Mouse (Mus musculus) brown adipose tissue, adult 24 weeks (tissue): ENCODE measurements around the gene Sowaha. TPM values are rescaled to one million over a fixed set of nuclear protein-coding genes. Genes with fewer than 3 reads are reported as not detected.
"Not testable (repeated sequence)": the region's sequence is repeated elsewhere in the genome, so short reads cannot be mapped to it uniquely, and the experiment has no call there.

Source experiments
- H3K27ac ChIP-seq: fragments of 200-500 bp; replicated peaks from 2 replicates; pipeline ENCODE4 v1.5.1; 2012; ENCODE audit warnings: low read depth, mild to moderate bottlenecking, low read length
- H3K4me1 ChIP-seq: fragments of 200-500 bp; 2 replicates; pipeline ENCODE4 v1.6.1; 2012; ENCODE audit warnings: low read length, mixed read lengths; ENCODE audit not compliant: control insufficient read depth, insufficient read depth, insufficient read length
- H3K4me3 ChIP-seq: fragments of 200-500 bp; 2 replicates; pipeline ENCODE4 v1.5.1; 2012; ENCODE audit warnings: low read depth, mild to moderate bottlenecking, low read length, moderate library complexity; ENCODE audit not compliant: insufficient read depth
- polyA plus RNA-seq: library from polyadenylated mRNA; stranded (reverse); fragments of >200 nt; gene quantifications from 2 replicates; pipeline ENCODE4 v1.2.4, GENCODE M21; 2012; ENCODE audit not compliant: missing spikeins, insufficient read depth, insufficient read length

Sowaha gene
- polyA plus RNA-seq, 1 experiment, result not detected

- Histone ChIP-seq H3K4me3 (no peak overlapping the region), H3K27ac (no peak overlapping the region), H3K4me1 (no peaks in the 10 kb centered on the region; the same call in none of the 2 replicates)
Measured at GRCm38 (mm10) chr11:53446183-53446582, 33.9 kb downstream of the Sowaha start.

GRCm38 (mm10) chr11:53445562-53445961 is 34.5 kb downstream of the Sowaha start:
- Histone ChIP-seq H3K4me1 (no peaks in the 10 kb centered on the region; the same call in none of the 2 replicates), H3K27ac (no peak overlapping the region), H3K4me3 (no peak overlapping the region)

GRCm38 (mm10) chr11:53443861-53444260 is 36.2 kb downstream of the Sowaha start:
- Histone ChIP-seq H3K4me1 (no peaks in the 10 kb centered on the region), H3K4me3 (no peak overlapping the region), H3K27ac (no peak overlapping the region)

- Histone ChIP-seq H3K27ac (no peak overlapping the region), H3K4me1 (no peaks in the 10 kb centered on the region), H3K4me3 (no peak overlapping the region)
Measured at GRCm38 (mm10) chr11:53441921-53442320, 38.2 kb downstream of the Sowaha start.

GRCm38 (mm10) chr11:53436338-53436737 is 43.7 kb downstream of the Sowaha start:
- Histone ChIP-seq H3K4me3 (no peak overlapping the region), H3K4me1 (no peaks in the 10 kb centered on the region), H3K27ac (no peak overlapping the region; the same call in 1 of the 2 replicates)

- no peak overlapping the region for H3K27ac ChIP-seq
- no peak overlapping the region for H3K4me3 ChIP-seq
- H3K4me1 ChIP-seq, result no peaks in the 10 kb centered on the region
Measured at GRCm38 (mm10) chr11:53435504-53435903, 44.6 kb downstream of the Sowaha start.

- Histone ChIP-seq H3K4me1 (peaks cover 3% of the 10 kb centered on the region), H3K4me3 (no peak overlapping the region)
Measured at GRCm38 (mm10) chr11:53433057-53433456, 47.0 kb downstream of the Sowaha start.

GRCm38 (mm10) chr11:53431347-53432056 is 48.6 kb downstream of the Sowaha start:
- peaks cover 3% of the 10 kb centered on the region for H3K4me1 ChIP-seq
- H3K27ac ChIP-seq, result peak overlapping the region; percentile 70
- peak overlapping the region; percentile 56 for H3K4me3 ChIP-seq

More at GRCm38 (mm10) chr11:53433057-53433456, 47.0 kb downstream of the Sowaha start:
- H3K27ac ChIP-seq, result no peak overlapping the region

GRCm38 (mm10) chr11:53430670-53431346 is 49.3 kb downstream of the Sowaha start, which contains the start of the genes Uqcrq and Gdf9:
Gene Uqcrq, minus strand, starts transcription at chr11:53430831.
Gene Gdf9, plus strand, starts transcription at chr11:53431023.
- peak within 1 kb of the TSS; percentile 96 for H3K27ac ChIP-seq
- H3K4me3 ChIP-seq, result peak within 1 kb of the TSS; percentile 85
- H3K4me1 ChIP-seq, result peaks cover 3% of the 10 kb centered on the region

GRCm38 (mm10) chr11:53430300-53430669 is 49.8 kb downstream of the Sowaha start:
- Histone ChIP-seq H3K27ac (peak overlapping the region; percentile 96), H3K4me1 (peaks cover 4% of the 10 kb centered on the region), H3K4me3 (peak overlapping the region; percentile 85)

GRCm38 (mm10) chr11:53429182-53429581 is 50.9 kb downstream of the Sowaha start:
- Histone ChIP-seq H3K4me1 (peaks cover 7% of the 10 kb centered on the region), H3K27ac (peak overlapping the region; percentile 96), H3K4me3 (peak overlapping the region; percentile 85)

GRCm38 (mm10) chr11:53428716-53429057 is 51.4 kb downstream of the Sowaha start:
- no peak overlapping the region for H3K4me3 ChIP-seq
- H3K4me1 ChIP-seq, result peaks cover 7% of the 10 kb centered on the region
- no peak overlapping the region for H3K27ac ChIP-seq

- Histone ChIP-seq H3K4me1 (peaks cover 7% of the 10 kb centered on the region), H3K27ac (no peak overlapping the region), H3K4me3 (no peak overlapping the region)
Measured at GRCm38 (mm10) chr11:53427993-53428715, 51.9 kb downstream of the Sowaha start.

- not testable (repeated sequence) for H3K27ac ChIP-seq, H3K4me3 ChIP-seq, H3K4me1 ChIP-seq
Measured at GRCm38 (mm10) chr11:53426914-53427313, 53.2 kb downstream of the Sowaha start.
